Mouse (Mus musculus): Measurements from ENCODE around the gene Zfp579.
A peak's percentile ranks its signal among the peaks of the same experiment; 100 is the strongest.
"Not testable (repeated sequence)": the region's sequence is repeated elsewhere in the genome, so short reads cannot be mapped to it uniquely, and the experiment has no call there.

The Zfp579 gene

GRCm38 (mm10) chr7:5015118-5016001, 19.4 kb upstream of the Zfp579 start, which contains the start of gene Gm44973:
Gene Gm44973, plus strand, starts transcription at chr7:5015496.
- DNase-seq (ENCODE audit: low spot score): peak; percentile 94

GRCm38 (mm10) chr7:5014251-5015117, 18.5 kb upstream of the Zfp579 start, which contains the start of the genes Zfp524 and Fiz1:
Gene Zfp524, plus strand, starts transcription at chr7:5014415.
Gene Fiz1, minus strand, starts transcription at chr7:5014697.
- DNase-seq (ENCODE audit: low spot score): peak; percentile 98

- peak; percentile 21 for DNase-seq (ENCODE audit: low spot score)
Measured at GRCm38 (mm10) chr7:5012681-5013513, 16.9 kb upstream of the Zfp579 start.

GRCm38 (mm10) chr7:5008229-5008628, 12.3 kb upstream of the Zfp579 start:
- no peak for DNase-seq (ENCODE audit: low spot score)

GRCm38 (mm10) chr7:5002876-5003275, 6.9 kb upstream of the Zfp579 start:
- not testable (repeated sequence) for DNase-seq (ENCODE audit: low spot score)

- DNase-seq (ENCODE audit: low spot score): no peak
Measured at GRCm38 (mm10) chr7:4999876-5000275, 3.9 kb upstream of the Zfp579 start.

GRCm38 (mm10) chr7:4996934-4997333, 976 bp upstream of the Zfp579 start:
- DNase-seq (ENCODE audit: low spot score): no peak

- DNase-seq (ENCODE audit: low spot score): no peak
Measured at GRCm38 (mm10) chr7:4995268-4996002, 523 bp downstream of the Zfp579 start.

GRCm38 (mm10) chr7:4993999-4994788, 1.8 kb downstream of the Zfp579 start:
- no peak for DNase-seq (ENCODE audit: low spot score)

- no peak for DNase-seq (ENCODE audit: low spot score)
Measured at GRCm38 (mm10) chr7:4993347-4993998, 2.5 kb downstream of the Zfp579 start.

- no peak for DNase-seq (ENCODE audit: low spot score)
Measured at GRCm38 (mm10) chr7:4988250-4988649, 7.7 kb downstream of the Zfp579 start.

GRCm38 (mm10) chr7:4976832-4977231, 19.1 kb downstream of the Zfp579 start:
- DNase-seq (ENCODE audit: low spot score): no peak

- no peak for DNase-seq (ENCODE audit: low spot score)
Measured at GRCm38 (mm10) chr7:4975455-4975854, 20.5 kb downstream of the Zfp579 start.

GRCm38 (mm10) chr7:4972321-4973047, 23.5 kb downstream of the Zfp579 start:
- DNase-seq (ENCODE audit: low spot score): peak; percentile 15

GRCm38 (mm10) chr7:4971710-4972109, 24.2 kb downstream of the Zfp579 start:
- no peak for DNase-seq (ENCODE audit: low spot score)

GRCm38 (mm10) chr7:4971068-4971467, 24.9 kb downstream of the Zfp579 start, which contains the start of gene Sbk3:
Gene Sbk3, minus strand, starts transcription at chr7:4971168.
- no peak for DNase-seq (ENCODE audit: low spot score)

GRCm38 (mm10) chr7:4964988-4965387, 31.0 kb downstream of the Zfp579 start:
- DNase-seq (ENCODE audit: low spot score): no peak

- DNase-seq (ENCODE audit: low spot score): peak; percentile 78
Measured at GRCm38 (mm10) chr7:4964272-4964671, 31.7 kb downstream of the Zfp579 start, which contains the start of gene Sbk2. Gene Sbk2, minus strand, starts transcription at chr7:4964406.

GRCm38 (mm10) chr7:4963527-4963926, 32.4 kb downstream of the Zfp579 start:
- DNase-seq (ENCODE audit: low spot score): no peak

Data from layer of hippocampus, adult 11-12 months (tissue).